Mouse (Mus musculus) embryonic fibroblast, embryonic 13.5 days (primary cell): Measurements from ENCODE around the gene Klf5.

ENCODE experiments used
- CTCF ChIP-seq: IDR thresholded peaks from 2 replicates; pipeline ENCODE4 v1.5.1; 2011; ENCODE audit warnings: mild to moderate bottlenecking, control low read depth, low read length, moderate library complexity, borderline replicate concordance; ENCODE audit not compliant: insufficient read depth
- POLR2A ChIP-seq: IDR thresholded peaks from 2 replicates; pipeline ENCODE4 v1.6.1; 2011; ENCODE audit warnings: low read depth, mild to moderate bottlenecking, control low read depth, low read length, moderate library complexity

DNA sequence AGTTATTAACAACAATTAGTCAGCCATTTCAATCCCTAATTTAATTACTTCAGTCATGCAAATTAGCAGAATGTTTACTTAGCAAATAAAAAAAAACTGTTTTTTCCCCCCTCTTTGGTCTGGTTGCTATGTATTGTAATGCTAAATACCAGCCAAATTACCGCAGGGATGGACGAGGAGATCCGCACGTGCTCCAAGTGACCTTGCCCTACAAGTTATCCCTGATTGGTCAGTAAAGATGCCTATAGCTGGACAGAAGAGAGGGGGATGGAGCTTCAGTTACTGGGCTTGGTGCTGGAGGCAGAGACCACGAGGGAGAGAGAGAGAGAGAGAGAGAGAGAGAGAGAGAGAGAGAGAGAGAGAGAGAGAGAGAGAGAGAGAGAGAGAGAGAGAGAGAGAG, 31.7 kb upstream of the Klf5 start:
- no peak for TF ChIP-seq CTCF
- TF ChIP-seq POLR2A = no peak
